Mouse (Mus musculus) erythroblast, embryonic 14.5 days (primary cell): ENCODE measurements around the gene Crx. TPM values are rescaled to one million over a fixed set of nuclear protein-coding genes. Genes with fewer than 3 reads are reported as not detected.
"Not testable (repeated sequence)": the region's sequence is repeated elsewhere in the genome, so short reads cannot be mapped to it uniquely, and the experiment has no call there.

Source experiments
- H3K27me3 ChIP-seq: 2 replicates; pipeline ENCODE4 v1.6.1; 2012; ENCODE audit warnings: inconsistent platforms; ENCODE audit not compliant: control insufficient read depth
- H3K36me3 ChIP-seq: 2 replicates; pipeline ENCODE4 v1.6.1; 2012; ENCODE audit warnings: mild to moderate bottlenecking, inconsistent platforms; ENCODE audit not compliant: control insufficient read depth
- H3K4me1 ChIP-seq: 2 replicates; pipeline ENCODE4 v1.6.1; 2012; ENCODE audit warnings: inconsistent platforms; ENCODE audit not compliant: control insufficient read depth
- H3K4me3 ChIP-seq: replicated peaks from 2 replicates; pipeline ENCODE3; 2012; ENCODE audit warnings: moderate library complexity, mild to moderate bottlenecking, inconsistent platforms
- H3K9me3 ChIP-seq: 2 replicates; pipeline ENCODE4 v1.6.1; 2012; ENCODE audit warnings: low read length, inconsistent platforms, mixed read lengths; ENCODE audit not compliant: control insufficient read depth
- GATA1 ChIP-seq: IDR thresholded peaks from 2 replicates; pipeline ENCODE4 v1.6.1; 2012; ENCODE audit warnings: low read length, inconsistent platforms, mixed read lengths
- TAL1 ChIP-seq: IDR thresholded peaks from 3 replicates; pipeline ENCODE4 v1.6.1; 2012; ENCODE audit warnings: low read length, inconsistent platforms, mixed read lengths
- polyA plus RNA-seq: library from polyadenylated mRNA; stranded (reverse); fragments of >175 nt; gene quantifications from 2 replicates; pipeline ENCODE4 v1.2.3, GENCODE M21; 2012

Gene Crx
- polyA plus RNA-seq = not detected in 2 replicates

GRCm38 (mm10) chr7:15879756-15880155, at the start of gene Crx:
TSS of gene Crx (minus strand) at chr7:15879968.
- Histone ChIP-seq H3K27me3 (no peaks in the 10 kb centered on the region), H3K9me3 (no peaks in the 10 kb centered on the region), H3K36me3 (no peaks in the 10 kb centered on the region), H3K4me3 (no peak within 1 kb of the TSS), H3K4me1 (no peaks in the 10 kb centered on the region; the same call in 1 of the 2 replicates)
- TF ChIP-seq TAL1 (no peak), GATA1 (no peak)

- Histone ChIP-seq H3K4me3 (peak within 1 kb of the TSS; percentile 77), H3K9me3 (no peaks in the 10 kb centered on the region), H3K36me3 (peaks cover 30% of the 10 kb centered on the region), H3K27me3 (no peaks in the 10 kb centered on the region), H3K4me1 (peaks cover 50% of the 10 kb centered on the region)
- TF ChIP-seq TAL1 (no peak), GATA1 (no peak)
Measured at GRCm38 (mm10) chr7:15922220-15922773, 42.5 kb upstream of the Crx start, which contains the start of gene Selenow. TSS of gene Selenow (minus strand) at chr7:15922402.

GRCm38 (mm10) chr7:15921796-15922195, 42.0 kb upstream of the Crx start:
- TF ChIP-seq TAL1 (no peak), GATA1 (no peak)
- Histone ChIP-seq H3K9me3 (no peaks in the 10 kb centered on the region), H3K36me3 (peaks cover 35% of the 10 kb centered on the region), H3K4me3 (peak overlapping the region; percentile 77), H3K4me1 (peaks cover 51% of the 10 kb centered on the region), H3K27me3 (no peaks in the 10 kb centered on the region)

- TF ChIP-seq GATA1 (no peak), TAL1 (no peak)
- H3K36me3 ChIP-seq = peaks cover 36% of the 10 kb centered on the region
- H3K4me3 ChIP-seq = peak overlapping the region; percentile 77
- no peaks in the 10 kb centered on the region for H3K27me3 ChIP-seq
- peaks cover 51% of the 10 kb centered on the region for H3K4me1 ChIP-seq
- no peaks in the 10 kb centered on the region for H3K9me3 ChIP-seq
Measured at GRCm38 (mm10) chr7:15920645-15921190, 41.0 kb upstream of the Crx start.

GRCm38 (mm10) chr7:15919947-15920346, 40.2 kb upstream of the Crx start:
- TF ChIP-seq TAL1 (no peak), GATA1 (no peak)
- peaks cover 51% of the 10 kb centered on the region for H3K4me1 ChIP-seq
- H3K36me3 ChIP-seq = peaks cover 36% of the 10 kb centered on the region
- no peaks in the 10 kb centered on the region for H3K9me3 ChIP-seq
- peak overlapping the region; percentile 6 for H3K4me3 ChIP-seq
- no peaks in the 10 kb centered on the region for H3K27me3 ChIP-seq

- TF ChIP-seq GATA1 = no peak
- TF ChIP-seq TAL1 = no peak
- H3K9me3 ChIP-seq = no peaks in the 10 kb centered on the region
- no peaks in the 10 kb centered on the region for H3K27me3 ChIP-seq
- peaks cover 49% of the 10 kb centered on the region for H3K4me1 ChIP-seq
- no peak overlapping the region for H3K4me3 ChIP-seq
- H3K36me3 ChIP-seq = peaks cover 36% of the 10 kb centered on the region
Measured at GRCm38 (mm10) chr7:15918371-15918770, 38.6 kb upstream of the Crx start.

- H3K36me3 ChIP-seq = peaks cover 36% of the 10 kb centered on the region
- TF ChIP-seq TAL1 (no peak), GATA1 (no peak)
Measured at GRCm38 (mm10) chr7:15916996-15917395, 37.2 kb upstream of the Crx start.

GRCm38 (mm10) chr7:15916134-15916723, 36.5 kb upstream of the Crx start:
- Histone ChIP-seq H3K4me3 (no peak overlapping the region), H3K9me3 (no peaks in the 10 kb centered on the region), H3K27me3 (no peaks in the 10 kb centered on the region), H3K4me1 (peaks cover 27% of the 10 kb centered on the region), H3K36me3 (peaks cover 36% of the 10 kb centered on the region)
- no peak for TF ChIP-seq GATA1
- no peak for TF ChIP-seq TAL1

More at GRCm38 (mm10) chr7:15916996-15917395, 37.2 kb upstream of the Crx start:
- Histone ChIP-seq H3K4me3 (no peak overlapping the region), H3K27me3 (no peaks in the 10 kb centered on the region), H3K4me1 (peaks cover 35% of the 10 kb centered on the region), H3K9me3 (no peaks in the 10 kb centered on the region)

- peaks cover 22% of the 10 kb centered on the region for H3K4me1 ChIP-seq
- H3K9me3 ChIP-seq, H3K4me3 ChIP-seq, H3K27me3 ChIP-seq: not testable (repeated sequence)
- peaks cover 33% of the 10 kb centered on the region for H3K36me3 ChIP-seq
Measured at GRCm38 (mm10) chr7:15915695-15916094, 35.9 kb upstream of the Crx start.
